Mouse (Mus musculus) brain, embryonic 18.5 days (tissue): Measurements from ENCODE around the gene Ppan.

ENCODE experiments used
- DNase-seq: peaks from one replicate; pipeline ENCODE4 v3.0.0-alpha.2; 2012; ENCODE audit warnings: low read depth, low spot score

Ppan gene

DNA sequence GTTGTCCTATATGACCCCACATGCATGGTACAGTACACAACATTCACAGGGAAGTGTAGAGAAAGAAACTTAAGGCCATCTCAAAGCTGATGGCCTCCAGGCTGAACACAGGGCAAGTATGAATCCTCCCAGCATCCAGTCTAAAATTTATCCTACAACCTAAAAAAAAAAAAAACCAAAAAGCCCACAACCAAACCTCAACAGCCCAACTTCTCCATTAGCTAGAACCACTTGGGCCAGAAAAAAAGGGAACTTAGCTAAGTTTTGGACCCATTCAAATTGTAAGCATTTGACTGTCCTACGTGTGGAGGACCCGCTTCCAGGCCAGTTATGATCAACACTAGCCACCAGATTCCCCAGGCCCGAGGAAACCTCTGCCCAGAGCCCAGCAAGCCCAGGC, 35.3 kb downstream of the Ppan start:
- no peak for DNase-seq
